Mouse (Mus musculus) B cell, adult 67 days (primary cell): ENCODE data around the gene Il27. TPM values are rescaled to one million over a fixed set of nuclear protein-coding genes. Genes with fewer than 3 reads are reported as not detected.

ENCODE experiments used
- total RNA-seq, 2 experiments: library from RNA; stranded (reverse); gene quantifications; 4 replicates each; pipeline ENCODE4 v1.2.4; 2023

Gene Il27
- total RNA-seq, result not detected

GRCm38 (mm10) chr7:126594862-126595561, at the start of gene Il27:
Gene Il27, minus strand, starts transcription at chr7:126594941.

GRCm38 (mm10) chr7:126630824-126631518, 36.2 kb upstream of the Il27 start, which contains the start of gene Nupr1:
Gene Nupr1, minus strand, starts transcription at chr7:126630861.

GRCm38 (mm10) chr7:126585717-126586116, 9.0 kb downstream of the Il27 start, which contains the start of gene Cln3:
Gene Cln3, minus strand, starts transcription at chr7:126585817.

GRCm38 (mm10) chr7:126584506-126584977, 10.2 kb downstream of the Il27 start, which contains the start of gene Apobr:
Gene Apobr, plus strand, starts transcription at chr7:126584942.

GRCm38 (mm10) chr7:126566094-126566765, 28.5 kb downstream of the Il27 start, which contains the start of gene Eif3c:
Gene Eif3c, minus strand, starts transcription at chr7:126566411.

Other genes with a start within 250 kb of the Il27 start
- 1 to 10 TPM; 3.2 to 7.6 TPM for gene Lat, start 225.4 kb downstream of the Il27 start, total RNA-seq
- 10 to 100 TPM; 61.0 to 76.6 TPM for gene Spns1, start 217.5 kb downstream of the Il27 start, total RNA-seq
- gene Nfatc2ip, start 198.2 kb downstream of the Il27 start, total RNA-seq, result 10 to 100 TPM; 29.8 to 34.3 TPM
- gene Cd19, start 180.1 kb downstream of the Il27 start, total RNA-seq, result 1,000 to 10,000 TPM; 1,278 to 1,310 TPM
- 100 to 1,000 TPM; 137 to 166 TPM for gene Rabep2, start 166.2 kb downstream of the Il27 start, total RNA-seq
- gene Atp2a1, start 131.8 kb downstream of the Il27 start, total RNA-seq, result under 1 TPM; 0.26 to 0.42 TPM
- 10 to 100 TPM; 77.7 to 83.1 TPM for gene Sh2b1, start 119.5 kb downstream of the Il27 start, total RNA-seq
- gene Tufm, start 107.6 kb downstream of the Il27 start, total RNA-seq, result 10 to 100 TPM; 55.4 to 55.7 TPM
- gene Atxn2l, start 91.5 kb downstream of the Il27 start, total RNA-seq, result 100 to 1,000 TPM; 228 to 236 TPM
- gene Eif3c, start 28.5 kb downstream of the Il27 start, total RNA-seq, result 100 to 1,000 TPM; 152 to 156 TPM
- 1 to 10 TPM; 2.4 to 4.1 TPM for gene Apobr, start 10.0 kb downstream of the Il27 start, total RNA-seq
- 10 to 100 TPM; 77.3 to 79.4 TPM for gene Cln3, start 9.1 kb downstream of the Il27 start, total RNA-seq
- gene Nupr1, start 35.9 kb upstream of the Il27 start, total RNA-seq, result not detected
- gene Sgf29, start 54.4 kb upstream of the Il27 start, total RNA-seq, result 10 to 100 TPM; 71.9 to 77.9 TPM
- not detected for gene Sult1a1, start 81.5 kb upstream of the Il27 start, total RNA-seq
- 10 to 100 TPM; 96.7 to 97.7 TPM for gene Bola2, start 100.5 kb upstream of the Il27 start, total RNA-seq
- gene Slx1b, start 100.8 kb upstream of the Il27 start, total RNA-seq, result 1 to 10 TPM; 6.6 to 10.0 TPM
- gene Coro1a, start 112.8 kb upstream of the Il27 start, total RNA-seq, result 1,000 to 10,000 TPM; 1,399 to 1,442 TPM
- 10 to 100 TPM; 44.4 to 44.7 TPM for gene Mapk3, start 164.7 kb upstream of the Il27 start, total RNA-seq
- gene Gdpd3, start 171.4 kb upstream of the Il27 start, total RNA-seq, result 1 to 10 TPM; 2.8 to 5.7 TPM
- 100 to 1,000 TPM; 274 to 280 TPM for gene Ypel3, start 182.0 kb upstream of the Il27 start, total RNA-seq
- 10 to 100 TPM; 11.8 to 12.3 TPM for gene Tbx6, start 186.5 kb upstream of the Il27 start, total RNA-seq
- 100 to 1,000 TPM; 276 to 290 TPM for gene Ppp4c, start 197.6 kb upstream of the Il27 start, total RNA-seq
- gene Fam57b, start 202.7 kb upstream of the Il27 start, total RNA-seq, result not detected
- not detected for gene 4930451I11Rik, start 236.7 kb upstream of the Il27 start, total RNA-seq